Mouse (Mus musculus) T-helper 1 cell (primary cell): Measurements from ENCODE around the gene Pck1.

ENCODE experiments used
- in situ Hi-C: fragments of 300-600 bp; cut with MboI, MseI; formaldehyde crosslinking; loops from one replicate; pipeline ENCODE4 v1.15.1; 2025; ENCODE audit warnings: high pct_unique_total_duplicates

Pck1 gene

GRCm38 (mm10) chr2:173148001-173148400 lies 4.8 kb upstream of the Pck1 start:
- in situ Hi-C loops = no loop called here

DNA sequence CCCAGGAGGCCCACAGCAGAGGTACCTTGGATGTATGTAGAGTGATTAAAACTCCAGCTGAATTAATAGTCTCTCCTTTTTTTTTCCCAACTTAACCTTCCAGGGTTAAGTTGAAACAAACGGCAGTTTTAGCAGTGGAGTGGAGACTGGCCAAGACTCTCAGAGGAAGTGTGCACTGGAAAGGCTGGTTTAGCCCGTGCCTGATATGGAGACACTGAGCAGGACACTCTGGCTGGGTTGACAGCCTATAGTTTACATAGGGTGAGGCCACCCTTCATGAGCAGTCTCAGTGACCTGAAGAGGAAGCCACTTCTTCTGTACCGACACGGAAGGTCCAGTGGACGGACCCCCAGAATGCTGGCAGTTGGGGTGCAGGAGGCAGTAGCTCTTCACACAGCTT lies 1.5 kb upstream of the Pck1 start:
- in situ Hi-C loops = no loop called here

GRCm38 (mm10) chr2:173151784-173152284 lies 1.0 kb upstream of the Pck1 start:
- in situ Hi-C loops = no loop called here

DNA sequence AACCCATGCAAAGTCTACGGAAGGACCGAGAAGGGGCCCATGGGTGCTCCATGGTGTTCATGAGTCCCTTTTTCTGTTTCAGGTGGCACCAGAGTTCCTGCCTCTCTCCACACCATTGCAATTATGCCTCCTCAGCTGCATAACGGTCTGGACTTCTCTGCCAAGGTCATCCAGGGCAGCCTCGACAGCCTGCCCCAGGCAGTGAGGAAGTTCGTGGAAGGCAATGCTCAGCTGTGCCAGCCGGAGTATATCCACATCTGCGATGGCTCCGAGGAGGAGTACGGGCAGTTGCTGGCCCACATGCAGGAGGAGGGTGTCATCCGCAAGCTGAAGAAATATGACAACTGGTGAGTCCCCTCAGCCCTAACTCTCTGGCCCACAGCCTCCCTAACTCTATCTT lies 418 bp downstream of the Pck1 start:
- in situ Hi-C loops = no loop called here

- in situ Hi-C loops = no loop called here
Observed at GRCm38 (mm10) chr2:173154513-173154912, 1.7 kb downstream of the Pck1 start.

DNA sequence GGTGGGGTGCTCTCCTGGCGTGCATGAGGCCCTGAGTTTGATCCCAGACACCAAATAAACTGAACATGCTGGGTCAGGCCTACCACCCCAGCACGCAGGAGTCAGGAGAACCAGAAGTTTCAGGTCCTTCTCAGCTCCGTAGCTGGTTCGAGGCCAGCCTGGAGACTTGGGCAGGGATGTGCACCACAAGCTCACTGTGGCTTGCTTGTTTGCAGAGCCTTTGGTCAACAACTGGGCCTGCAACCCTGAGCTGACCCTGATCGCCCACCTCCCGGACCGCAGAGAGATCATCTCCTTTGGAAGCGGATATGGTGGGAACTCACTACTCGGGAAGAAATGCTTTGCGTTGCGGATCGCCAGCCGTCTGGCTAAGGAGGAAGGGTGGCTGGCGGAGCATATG lies 2.1 kb downstream of the Pck1 start:
- in situ Hi-C loops = no loop called here

GRCm38 (mm10) chr2:173155907-173156306 lies 3.1 kb downstream of the Pck1 start:
- in situ Hi-C loops = no loop called here

DNA sequence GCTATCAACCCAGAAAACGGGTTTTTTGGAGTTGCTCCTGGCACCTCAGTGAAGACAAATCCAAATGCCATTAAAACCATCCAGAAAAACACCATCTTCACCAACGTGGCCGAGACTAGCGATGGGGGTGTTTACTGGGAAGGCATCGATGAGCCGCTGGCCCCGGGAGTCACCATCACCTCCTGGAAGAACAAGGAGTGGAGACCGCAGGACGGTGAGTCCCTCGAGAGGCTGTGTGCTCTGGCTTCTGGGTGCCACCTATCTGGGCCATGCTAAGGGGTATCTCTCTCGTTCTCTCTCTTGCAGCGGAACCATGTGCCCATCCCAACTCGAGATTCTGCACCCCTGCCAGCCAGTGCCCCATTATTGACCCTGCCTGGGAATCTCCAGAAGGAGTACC lies 4.1 kb downstream of the Pck1 start:
- in situ Hi-C loops = no loop called here

GRCm38 (mm10) chr2:173157376-173157775 lies 4.5 kb downstream of the Pck1 start:
- in situ Hi-C loops = no loop called here

GRCm38 (mm10) chr2:173157871-173158270 lies 5.0 kb downstream of the Pck1 start:
- in situ Hi-C loops = no loop called here

DNA sequence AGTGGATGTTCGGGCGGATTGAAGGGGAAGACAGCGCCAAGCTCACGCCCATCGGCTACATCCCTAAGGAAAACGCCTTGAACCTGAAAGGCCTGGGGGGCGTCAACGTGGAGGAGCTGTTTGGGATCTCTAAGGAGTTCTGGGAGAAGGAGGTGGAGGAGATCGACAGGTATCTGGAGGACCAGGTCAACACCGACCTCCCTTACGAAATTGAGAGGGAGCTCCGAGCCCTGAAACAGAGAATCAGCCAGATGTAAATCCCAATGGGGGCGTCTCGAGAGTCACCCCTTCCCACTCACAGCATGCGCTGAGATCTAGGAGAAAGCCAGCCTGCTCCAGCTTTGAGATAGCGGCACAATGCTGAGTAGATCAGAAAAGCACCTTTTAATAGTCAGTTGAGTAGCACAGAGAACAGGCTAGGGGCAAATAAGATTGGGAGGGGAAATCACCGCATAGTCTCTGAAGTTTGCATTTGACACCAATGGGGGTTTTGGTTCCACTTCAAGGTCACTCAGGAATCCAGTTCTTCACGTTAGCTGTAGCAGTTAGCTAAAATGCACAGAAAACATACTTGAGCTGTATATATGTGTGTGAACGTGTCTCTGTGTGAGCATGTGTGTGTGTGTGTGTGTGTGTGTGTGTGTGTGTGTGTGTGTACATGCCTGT lies 5.7 kb downstream of the Pck1 start:
- in situ Hi-C loops = no loop called here

- in situ Hi-C loops = no loop called here
Observed at GRCm38 (mm10) chr2:173159354-173160311, 6.8 kb downstream of the Pck1 start.

DNA sequence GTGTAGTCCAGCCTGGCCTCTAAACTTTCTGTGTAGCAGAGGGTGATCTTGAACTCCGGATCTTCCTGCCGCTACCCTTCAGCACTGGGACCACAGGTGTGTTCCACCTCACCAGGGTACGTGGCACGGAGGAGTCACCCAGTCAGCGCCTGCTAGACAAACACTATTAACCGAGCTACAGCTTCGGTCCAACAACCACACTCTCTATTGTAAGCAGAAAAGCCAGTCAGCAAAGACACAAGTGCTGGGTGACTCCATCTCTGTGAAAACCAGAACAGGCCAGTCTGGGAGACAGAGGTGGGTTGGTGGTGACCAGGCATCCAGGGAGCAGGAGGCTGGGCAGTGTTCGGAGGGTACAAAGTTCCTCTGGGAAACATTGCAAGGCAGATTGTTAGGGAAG lies 10.5 kb downstream of the Pck1 start:
- in situ Hi-C loops = no loop called here

DNA sequence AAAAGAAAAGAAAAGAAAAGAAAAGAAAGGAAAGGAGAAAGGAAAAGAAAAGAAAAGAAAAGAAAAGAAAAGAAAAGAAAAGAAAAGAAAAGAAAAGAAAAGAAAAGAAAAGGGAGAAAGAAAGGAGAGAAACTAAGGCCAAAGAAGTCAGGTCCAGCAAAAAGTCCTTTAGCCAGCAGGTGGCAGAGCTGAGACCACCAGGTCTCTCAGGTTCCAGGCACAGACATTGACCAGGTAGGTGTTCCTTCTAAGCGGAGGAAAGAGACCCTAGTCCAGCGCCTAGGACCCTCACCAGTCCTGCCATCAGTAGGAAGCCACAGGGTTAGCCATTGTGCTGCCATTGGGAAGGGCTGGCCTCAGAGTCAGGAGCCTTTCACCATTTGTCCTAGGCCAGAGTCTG lies 11.5 kb downstream of the Pck1 start:
- in situ Hi-C loops = no loop called here

GRCm38 (mm10) chr2:173164946-173165345 lies 12.1 kb downstream of the Pck1 start:
- in situ Hi-C loops = no loop called here

DNA sequence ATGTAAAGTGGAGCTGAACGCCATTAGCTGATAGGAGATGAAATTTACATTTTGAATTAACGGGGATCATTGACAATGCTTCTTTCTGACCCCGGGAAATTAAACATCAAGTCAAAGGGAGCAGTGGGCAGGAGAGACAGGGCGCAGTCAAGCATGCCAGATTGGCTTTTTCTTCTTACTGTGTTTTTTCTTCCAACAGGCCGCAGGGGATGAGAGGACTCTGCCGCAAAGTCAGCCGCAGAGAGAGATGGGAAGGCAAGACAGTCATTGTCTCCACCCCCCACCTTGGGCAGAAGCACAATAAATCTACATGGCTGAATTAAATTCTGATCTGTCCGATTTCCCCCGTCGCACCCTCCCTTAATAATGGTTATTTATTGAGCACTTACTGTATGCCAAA lies 12.5 kb downstream of the Pck1 start:
- in situ Hi-C loops = no loop called here

GRCm38 (mm10) chr2:173168411-173168851 lies 15.6 kb downstream of the Pck1 start:
- in situ Hi-C loops = no loop called here

- in situ Hi-C loops = no loop called here
Observed at GRCm38 (mm10) chr2:173170081-173170480, 17.2 kb downstream of the Pck1 start.

- in situ Hi-C loops = no loop called here
Observed at GRCm38 (mm10) chr2:173170715-173171114, 17.9 kb downstream of the Pck1 start.

GRCm38 (mm10) chr2:173171470-173171869 lies 18.6 kb downstream of the Pck1 start:
- in situ Hi-C loops = no loop called here

DNA sequence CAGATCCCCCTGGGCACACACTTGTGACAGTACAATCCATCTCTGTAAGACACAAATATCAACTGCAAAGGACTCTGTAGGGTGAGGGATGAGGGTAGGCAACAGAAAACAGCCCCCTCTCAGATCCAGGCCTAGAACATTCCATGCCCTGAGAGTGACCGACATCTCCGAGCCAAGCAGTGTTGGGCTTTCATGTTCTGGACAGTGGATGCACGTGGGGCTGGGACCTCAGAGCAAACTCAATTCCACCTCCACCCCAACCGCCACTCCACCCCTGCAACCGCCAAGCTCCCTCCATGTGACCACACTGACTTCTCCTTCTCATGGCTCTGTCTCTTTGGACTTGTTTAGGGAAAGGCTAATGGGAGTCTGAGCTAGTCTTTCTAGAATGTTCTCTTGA lies 19.1 kb downstream of the Pck1 start:
- in situ Hi-C loops = no loop called here

DNA sequence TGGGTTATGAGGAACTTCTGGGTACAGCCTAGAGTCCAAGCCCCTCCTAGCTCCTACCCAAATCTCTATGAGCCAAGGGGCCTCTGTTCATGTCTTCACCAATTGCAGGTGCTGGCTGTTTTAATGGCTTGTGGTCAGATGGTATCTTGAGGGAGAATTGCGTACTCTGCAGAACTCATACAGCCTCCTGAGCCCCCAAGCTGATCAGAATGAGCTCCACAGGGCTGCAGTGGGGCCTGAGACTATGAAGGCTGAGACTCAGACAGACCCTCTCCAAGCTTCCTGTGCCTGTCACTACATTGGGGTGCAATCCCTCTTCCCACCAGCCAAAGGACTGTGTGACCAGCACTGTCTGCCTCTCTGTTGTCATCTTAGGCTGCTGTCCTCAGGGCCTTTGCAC lies 19.5 kb downstream of the Pck1 start:
- in situ Hi-C loops = no loop called here

DNA sequence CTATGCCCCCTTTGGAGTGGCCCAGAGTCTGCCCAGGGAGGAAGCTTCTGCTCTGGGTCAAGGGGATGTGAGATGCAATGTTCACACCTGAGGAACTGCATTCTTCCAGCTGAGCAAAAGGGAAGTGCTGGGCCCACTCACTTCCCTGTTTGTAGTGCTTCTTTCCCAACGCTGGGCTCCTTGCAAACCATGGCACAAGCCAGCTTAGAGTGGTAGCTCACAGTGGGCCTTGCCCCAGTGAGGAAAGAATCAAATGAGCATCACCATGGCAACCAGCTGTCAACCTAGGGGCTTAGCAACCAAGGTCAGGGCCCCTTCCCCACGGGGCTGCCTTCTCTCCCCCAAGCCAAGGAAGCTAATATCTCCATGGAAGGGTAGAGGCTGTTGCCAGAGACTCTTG lies 20.2 kb downstream of the Pck1 start:
- in situ Hi-C loops = no loop called here
